Mouse (Mus musculus) activated CD4-positive, CD25-positive, alpha-beta regulatory T cell, adult 4 months (primary cell): ENCODE results near the gene Comtd1. TPM values are rescaled to one million over a fixed set of nuclear protein-coding genes. Genes with fewer than 3 reads are reported as not detected.

Experiments used
- ATAC-seq: one replicate; pipeline ENCODE4 v1.8.0; 2017
- polyA plus RNA-seq, 2 experiments: library from polyadenylated mRNA; unstranded; fragments of 100-300 nt; shearing (Covaris generic); gene quantifications; one replicate each; pipeline ENCODE4 v1.2.1; 2017

The Comtd1 gene
- 10 to 100 TPM; 17.4 to 27.6 TPM for polyA plus RNA-seq

DNA sequence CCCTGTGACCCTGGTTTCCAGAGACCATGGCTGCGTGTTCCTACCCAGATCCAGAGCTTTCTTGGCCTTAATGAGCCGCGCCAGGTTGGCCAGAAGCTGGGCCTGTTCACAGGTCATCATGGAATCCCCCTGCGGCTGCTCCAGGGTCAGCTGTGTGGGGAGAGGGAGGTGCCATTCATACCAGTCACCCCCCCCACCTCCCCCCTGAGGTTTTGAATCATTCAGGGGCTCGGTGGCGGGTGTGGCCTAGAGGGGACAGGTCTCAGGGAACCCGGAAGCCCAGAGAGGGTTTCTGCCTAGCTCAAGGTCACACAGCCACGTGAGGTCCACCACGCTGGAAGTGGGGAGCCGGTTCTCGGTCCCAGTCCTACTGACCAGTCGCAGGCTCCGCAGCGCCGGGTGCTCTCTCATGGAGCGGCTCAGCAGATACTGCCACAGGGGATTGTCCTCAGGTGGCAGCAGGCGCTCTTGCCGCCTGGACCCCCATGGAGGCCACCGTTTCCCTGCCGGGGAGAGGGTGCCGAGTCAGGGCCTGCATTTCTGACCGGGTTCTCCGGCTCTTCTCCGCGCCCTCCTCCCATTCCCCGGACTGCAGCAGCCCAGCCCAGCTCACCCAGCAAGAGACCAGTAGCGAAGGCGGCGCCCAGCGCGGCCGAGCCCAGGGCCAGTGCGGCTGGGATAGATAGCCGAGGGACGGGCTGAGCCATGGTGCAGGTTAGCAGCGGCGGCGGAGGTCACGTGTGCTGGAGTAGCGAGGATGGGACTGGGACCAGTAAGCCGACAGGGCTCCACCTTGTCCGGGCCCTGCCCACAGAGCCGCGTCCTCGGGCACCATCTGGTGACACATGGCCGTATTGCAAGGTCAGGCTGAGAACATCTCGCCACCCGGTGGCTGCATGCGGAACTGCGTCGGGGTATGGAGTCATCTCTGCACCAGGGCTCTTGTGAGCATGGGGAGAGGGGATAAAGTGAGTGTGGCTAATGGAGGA is at the start of gene Comtd1:
Gene Comtd1 (minus strand): TSS at position 812 of the 989 bp plus-strand sequence.
- peak; percentile 90 for ATAC-seq

DNA sequence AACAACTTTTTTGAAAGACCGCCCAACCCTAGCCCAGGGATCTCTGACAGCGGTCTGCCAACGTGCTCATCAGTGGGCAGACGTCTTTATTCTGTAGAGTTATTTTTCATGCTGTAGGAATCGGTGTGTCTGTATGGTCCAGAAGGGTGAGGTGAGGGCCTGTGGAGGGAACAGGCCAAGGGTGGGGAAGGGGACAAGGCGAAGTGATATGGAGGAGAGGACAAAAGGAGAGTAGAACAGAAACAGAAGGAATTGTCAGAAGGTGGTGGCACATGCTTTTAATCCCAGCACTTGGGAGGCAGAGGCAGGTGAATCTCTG is 43.5 kb upstream of the Comtd1 start:
- ATAC-seq, result no peak

DNA sequence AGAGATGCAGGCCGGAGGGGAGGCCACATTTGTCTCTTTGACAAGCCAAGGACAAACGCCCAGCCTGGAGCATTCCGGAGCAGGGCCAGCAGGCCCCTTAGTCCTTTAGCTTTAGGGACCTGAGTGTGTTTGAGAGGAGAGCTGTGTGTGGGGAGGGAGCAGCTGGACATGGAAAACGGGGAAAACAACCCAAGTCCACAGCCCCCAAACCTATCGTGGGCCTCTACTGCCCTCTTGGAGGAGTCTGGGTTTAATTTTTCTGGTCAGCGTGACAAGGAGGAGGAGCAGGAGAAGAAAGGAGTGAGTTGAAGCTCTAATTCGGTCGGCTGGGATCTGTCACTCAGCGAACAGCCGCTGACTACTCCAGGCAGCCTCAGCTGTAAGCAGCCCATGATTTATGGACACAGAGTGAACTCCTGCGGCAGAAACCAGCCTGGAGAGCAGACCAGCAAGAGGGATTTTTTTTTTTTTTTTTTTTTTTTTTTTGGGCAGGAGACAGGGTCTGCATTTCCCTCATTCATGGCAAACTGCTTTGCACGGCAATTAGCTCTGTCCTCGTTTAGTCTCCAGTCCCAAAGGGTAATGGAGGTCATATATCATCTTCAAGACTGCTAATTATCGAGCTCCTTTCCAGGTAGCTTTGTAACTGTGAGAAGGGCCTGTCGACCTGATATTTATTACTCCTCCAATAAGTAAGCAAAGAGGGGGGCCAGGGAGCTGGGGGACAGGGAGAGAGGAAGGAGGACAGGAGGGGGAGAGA is 43.0 kb upstream of the Comtd1 start:
- ATAC-seq, result no peak

DNA sequence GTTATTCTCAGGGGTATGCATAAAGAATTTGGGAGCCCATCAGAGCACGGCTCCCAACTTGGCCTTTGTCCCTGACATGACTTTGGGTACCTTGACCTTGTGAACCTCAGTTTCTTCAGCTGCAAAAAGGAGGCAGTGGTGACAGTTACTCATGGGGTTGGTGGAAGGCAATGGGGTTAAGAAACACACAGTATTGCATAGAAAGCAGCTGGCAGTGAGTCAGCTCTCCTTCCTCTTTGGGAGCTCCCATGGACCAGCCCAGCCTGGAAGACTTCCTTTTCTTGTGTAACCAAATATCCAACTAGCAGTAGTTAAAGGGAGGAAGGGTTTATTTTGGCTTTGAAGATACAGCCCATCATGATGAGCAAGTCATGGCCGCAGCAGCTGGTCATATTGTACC is 41.7 kb upstream of the Comtd1 start:
- ATAC-seq, result no peak

DNA sequence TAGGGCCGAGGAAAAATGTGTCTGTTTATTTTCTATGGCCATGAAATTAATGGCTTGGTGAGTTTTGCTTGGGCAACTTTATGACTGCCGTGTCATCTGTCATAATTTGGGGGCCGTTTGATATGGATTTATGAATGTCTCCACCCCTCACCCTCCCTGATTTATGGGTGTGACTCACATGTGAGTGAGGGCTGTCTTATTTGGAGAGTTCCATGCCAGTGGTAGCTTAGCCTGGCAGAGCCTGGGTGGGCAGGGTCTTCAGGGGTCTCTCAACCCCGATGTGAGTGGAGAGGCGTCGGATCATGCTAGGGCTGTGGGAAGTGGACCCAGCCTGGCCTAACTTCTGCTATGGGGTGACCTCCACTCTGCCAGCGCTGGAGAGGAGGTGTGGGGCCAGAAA is 18.0 kb upstream of the Comtd1 start:
- ATAC-seq, result no peak

DNA sequence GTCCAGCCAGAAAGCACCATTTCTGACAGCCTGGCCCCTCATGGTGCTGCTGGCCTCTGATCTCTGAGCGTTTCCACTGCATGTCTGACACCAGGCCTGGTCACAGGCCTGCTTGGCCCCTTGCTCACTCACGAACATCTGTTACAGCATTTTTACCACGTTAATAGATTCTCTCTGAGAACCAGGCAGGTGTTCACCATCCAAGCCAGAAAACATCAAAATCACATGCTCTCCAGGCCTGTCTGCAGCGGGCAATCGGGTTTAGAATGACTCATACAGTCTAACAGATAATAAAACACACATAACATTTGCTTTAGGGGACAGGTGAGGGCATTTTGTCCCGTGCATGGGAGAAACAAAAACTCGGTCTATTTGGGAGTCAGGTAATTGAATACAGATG is 17.5 kb upstream of the Comtd1 start:
- no peak for ATAC-seq

DNA sequence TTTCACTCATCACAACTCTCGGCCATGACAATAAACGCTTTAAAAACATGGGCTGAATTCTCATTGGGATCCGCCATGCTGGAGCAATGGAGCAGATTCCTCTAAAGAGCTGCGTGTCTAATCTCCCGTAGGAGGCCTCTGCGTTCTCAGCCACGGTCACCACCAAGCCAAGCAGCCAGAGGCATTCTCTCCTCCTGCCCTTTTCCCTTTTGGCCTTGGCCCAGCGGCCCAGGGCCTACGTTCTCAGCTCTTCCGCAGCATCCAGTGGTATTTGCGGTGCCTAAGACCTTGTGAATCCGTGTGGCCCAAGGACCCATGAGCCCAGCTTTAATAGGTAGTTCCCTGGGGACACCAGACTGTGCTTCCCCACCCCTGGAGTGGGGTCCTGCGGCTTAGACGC is 8.1 kb upstream of the Comtd1 start:
- no peak for ATAC-seq

DNA sequence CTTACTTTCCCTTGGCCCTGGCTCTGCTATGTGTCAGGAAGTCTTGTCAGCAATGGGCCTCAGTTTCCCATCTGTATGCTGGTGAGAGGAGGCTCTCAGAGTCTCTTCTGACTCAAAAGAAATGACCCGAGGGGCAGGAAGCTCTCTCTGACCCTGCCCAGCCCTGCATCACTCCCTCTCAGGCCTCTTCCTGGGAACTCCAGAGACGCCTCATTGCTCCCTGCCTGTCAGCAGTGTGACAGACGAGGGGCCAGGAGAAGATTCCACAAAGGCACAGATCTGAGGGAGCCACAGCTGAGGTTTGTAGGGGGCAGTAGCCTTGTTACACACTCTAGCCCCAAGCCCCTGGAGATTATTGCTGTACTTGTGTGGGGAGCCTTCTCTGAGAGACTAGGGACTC is 7.2 kb upstream of the Comtd1 start:
- no peak for ATAC-seq

DNA sequence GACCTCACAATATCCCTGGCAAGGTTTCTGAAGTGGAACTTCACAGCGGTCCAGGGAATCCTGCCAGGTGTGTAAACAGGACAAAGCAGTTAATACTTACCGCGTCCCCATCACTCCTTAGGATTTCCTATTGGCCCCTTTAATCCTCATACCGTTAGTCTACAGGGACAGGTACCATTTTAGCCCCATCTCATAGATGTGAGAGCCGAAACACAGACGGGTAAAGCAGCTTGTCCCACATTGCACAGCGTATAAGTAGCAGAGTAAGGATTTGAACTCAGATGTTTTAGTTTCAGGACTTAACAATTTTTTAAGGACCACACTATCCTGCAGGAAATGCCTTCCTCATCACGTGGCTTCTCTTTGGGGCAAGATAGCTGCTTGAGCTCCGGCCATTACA is 5.5 kb upstream of the Comtd1 start:
- no peak for ATAC-seq

DNA sequence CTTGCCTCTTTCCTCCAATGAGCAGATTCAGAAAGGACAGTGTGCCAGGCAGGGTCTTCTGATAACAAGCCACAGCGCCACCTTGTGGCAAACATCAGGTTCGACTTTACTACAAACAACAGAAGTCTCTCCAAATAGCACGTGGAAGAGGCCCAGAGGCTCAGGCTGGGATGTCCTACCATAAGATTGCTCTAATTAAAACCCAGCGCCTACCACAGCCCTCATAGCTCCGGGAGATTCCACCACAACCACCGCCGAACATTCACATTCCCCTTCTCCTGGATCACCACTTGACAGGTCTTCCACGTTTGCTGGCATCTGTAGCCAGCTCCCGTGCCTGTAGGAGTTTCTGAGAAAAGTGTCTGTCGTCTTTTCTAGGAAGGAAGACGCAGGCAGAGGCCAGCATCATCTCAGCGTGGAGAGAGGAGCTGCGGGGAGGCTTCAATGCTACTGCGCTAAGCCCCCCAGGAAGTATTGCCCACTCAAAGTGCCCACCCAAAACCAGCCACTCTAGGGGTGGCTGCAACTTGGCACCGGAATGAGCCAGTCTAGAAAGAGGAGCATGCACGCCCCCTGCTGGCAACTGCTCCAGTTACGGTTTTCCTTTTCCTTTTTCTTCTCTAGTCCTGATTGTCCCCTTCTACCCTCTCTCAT is 4.8 kb upstream of the Comtd1 start:
- ATAC-seq, result peak; percentile 65

DNA sequence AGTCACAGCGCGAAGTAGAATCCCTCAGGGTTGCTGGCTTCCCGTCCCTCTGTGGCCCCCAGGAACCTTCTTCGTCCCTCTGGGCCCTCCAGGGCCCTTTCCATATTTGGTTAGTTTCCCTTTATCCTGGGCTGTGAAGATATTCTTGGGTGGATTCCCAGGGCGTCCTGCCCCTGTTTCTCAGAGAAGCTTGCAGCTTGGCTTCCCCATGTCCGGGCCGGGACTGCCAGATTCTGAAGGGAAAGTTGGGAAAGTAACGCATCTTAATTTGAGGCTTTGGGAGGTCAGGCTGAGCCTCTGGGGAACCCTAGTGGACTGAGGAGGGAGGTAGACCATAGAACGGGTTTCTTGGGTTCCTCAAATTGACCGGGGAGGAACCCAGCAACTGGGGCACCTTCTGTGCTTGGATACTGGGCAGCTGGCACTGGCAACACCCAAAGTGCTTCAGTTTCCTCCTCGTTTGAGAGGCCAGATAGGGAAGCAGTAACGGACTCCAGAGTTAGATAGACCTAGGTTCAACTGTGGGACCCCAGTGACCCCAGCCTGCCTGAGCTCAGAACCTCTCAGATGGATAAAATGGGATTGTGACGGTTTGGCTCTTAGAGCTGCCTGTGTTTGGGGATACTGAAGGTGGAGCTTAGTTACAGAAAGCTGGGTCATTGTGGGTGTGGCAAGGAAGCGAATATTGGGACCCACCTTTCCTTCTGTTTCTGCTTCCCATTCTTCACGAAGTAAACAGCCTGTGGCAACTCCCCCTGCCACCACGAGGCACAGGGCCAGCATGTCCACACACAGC is 3.4 kb upstream of the Comtd1 start:
- no peak for ATAC-seq

DNA sequence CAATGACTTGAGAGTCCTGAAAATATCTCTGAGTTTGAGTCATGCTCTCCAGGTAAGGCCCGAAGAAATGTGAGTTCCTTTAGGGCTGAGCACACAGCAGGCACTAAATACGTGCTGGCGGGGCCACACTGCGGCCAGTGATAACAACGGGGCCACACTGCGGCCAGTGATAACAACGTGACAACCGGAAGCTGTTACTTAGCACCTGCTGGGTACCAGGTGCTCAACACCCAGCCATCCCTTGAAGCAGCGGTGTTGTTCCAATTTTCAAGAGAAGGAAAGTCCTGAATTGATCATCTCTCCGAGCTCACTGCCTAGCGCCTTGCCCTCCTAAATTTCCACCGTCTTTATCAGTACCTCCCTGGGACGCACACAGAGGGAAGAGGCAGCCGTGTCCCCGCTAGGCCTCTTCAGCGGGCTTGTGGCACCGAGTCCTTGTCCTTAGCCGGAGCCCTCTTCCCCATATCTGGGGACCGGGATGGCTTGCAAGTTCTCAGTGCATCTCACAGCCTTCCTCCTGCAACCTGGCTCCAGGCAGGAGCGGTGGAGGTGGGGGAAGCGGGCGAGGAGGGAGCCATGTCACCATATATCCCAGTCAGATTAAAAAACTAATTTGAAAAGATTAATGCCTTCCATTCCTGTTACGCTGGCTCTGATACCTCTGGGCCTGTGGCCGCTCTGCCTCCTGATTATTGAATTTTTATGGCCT is 1.8 kb upstream of the Comtd1 start:
- no peak for ATAC-seq

DNA sequence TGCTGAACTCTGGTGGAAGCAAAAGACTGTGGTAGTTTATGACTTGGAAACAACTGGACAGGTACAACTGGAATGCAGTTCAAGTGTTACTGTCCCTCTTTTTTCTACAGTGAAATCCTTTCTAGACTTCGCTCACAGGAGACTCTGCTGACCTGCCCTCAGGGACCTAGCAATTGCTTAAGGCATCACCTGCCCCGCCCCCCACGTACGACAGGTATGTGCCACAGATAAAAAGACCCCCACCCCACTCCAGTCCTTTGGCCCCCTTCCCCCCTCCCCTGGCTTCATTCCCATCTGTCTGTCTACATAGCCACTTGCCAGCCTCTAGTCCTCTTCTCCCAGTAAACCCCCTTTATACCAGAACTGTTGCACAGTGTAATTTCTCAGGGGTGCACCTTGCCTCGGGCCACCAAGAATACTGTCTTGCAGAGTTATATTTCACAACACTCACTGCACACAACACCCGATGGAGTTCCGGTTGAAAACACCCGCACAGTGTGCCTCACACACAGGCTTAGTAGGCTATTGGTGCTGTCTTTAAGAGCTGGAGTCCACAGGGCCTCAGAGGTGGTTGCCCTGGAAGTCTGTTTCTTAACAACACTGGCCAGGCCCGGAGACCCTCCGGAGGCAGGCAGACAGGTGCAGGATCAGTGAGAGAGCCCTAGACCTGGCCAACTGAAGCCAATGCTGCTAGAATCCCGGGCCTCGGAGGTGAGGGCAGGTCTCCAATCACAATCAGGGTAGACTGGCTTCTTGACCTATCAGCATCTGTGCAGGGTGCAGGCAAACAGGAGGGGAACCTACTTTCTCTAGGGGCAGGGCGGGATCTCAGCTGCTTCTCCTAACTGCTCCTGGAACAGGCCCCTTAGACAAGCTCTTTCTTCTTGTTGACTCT is 994 bp upstream of the Comtd1 start:
- no peak for ATAC-seq

DNA sequence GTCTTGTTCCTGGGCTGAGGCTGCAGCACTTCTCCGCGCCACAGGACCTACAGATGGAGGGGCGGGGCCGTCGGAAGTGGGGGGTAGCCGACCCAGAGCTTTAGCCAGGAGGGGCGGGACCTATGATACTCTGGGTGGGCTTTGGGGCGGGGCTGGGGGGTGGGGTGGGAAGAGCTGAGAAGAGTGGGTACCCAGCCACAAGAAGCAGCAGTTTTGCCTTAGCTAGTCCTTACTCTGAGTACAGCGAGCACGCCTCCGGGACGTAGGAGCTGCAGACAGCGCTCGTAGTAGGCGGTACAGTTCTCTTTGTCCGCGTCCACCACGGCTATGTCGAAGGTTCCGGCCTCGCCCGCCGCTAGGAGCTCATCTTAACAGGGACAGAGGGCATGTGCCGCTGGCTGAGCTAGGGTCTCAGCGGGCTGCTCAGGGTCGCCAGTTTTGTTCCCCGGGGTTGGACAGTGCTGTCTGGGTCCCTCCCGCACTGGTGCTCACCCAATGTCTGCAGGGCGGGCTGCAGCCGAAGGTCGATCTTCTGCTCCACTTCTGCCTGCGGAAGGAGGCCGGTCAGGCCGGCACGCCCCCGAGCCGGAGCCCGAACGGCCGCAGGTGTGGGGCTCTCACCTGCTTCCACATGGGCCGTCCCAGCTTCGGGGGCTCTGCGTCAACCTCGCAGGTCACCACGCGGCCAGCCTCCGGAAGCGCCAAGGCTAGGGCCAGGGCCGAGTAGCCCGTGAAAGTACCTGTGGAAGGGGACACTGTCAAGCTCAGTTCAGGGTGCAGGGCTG is 1.2 kb downstream of the Comtd1 start:
- ATAC-seq, result peak; percentile 6

DNA sequence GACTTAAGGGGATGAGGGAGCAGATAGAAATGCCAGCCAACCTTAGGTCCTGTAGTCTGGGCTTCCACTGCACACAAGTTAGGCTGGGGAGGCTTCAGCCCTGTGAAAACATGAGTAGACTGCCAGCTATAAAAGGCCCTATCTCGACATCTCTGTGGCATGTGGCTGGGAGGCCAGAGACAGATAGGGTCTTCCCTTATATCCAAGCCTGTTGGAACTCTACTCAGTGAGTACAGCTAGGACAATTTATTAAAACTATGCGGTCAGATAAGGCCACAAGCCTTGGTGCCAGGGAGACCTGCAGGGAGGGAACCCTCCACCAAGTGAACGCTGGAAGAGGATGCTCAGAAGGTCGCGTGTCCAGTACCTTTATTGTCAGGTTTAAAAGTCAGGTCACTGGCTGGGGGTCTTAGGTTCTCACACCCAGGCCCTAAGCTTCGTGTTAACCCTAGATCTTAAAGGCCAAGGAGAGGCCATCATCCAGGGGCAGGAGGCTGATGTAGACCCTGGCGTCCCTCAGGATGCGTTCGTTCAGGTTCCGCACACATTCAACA is 1.9 kb downstream of the Comtd1 start:
- ATAC-seq, result no peak

DNA sequence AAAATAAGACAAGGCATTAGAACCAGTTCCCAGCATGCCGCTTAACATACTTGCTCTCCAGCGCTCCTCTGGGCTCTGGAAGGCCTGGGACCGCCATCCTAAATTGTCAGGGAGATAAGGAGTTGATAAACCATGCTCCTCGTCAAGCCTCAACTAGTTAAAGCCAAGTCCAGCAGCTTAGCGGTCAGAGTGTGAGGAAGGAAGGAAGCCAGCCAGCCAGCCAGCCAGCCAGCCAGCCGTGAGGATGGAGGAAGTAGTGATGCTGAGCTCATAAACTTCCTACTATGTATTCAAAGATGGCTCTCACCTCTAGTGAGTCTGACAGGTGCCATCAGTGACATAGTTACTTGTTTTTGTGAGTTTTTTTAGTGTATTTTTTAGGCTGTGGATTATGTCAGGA is 5.5 kb downstream of the Comtd1 start:
- ATAC-seq, result no peak

DNA sequence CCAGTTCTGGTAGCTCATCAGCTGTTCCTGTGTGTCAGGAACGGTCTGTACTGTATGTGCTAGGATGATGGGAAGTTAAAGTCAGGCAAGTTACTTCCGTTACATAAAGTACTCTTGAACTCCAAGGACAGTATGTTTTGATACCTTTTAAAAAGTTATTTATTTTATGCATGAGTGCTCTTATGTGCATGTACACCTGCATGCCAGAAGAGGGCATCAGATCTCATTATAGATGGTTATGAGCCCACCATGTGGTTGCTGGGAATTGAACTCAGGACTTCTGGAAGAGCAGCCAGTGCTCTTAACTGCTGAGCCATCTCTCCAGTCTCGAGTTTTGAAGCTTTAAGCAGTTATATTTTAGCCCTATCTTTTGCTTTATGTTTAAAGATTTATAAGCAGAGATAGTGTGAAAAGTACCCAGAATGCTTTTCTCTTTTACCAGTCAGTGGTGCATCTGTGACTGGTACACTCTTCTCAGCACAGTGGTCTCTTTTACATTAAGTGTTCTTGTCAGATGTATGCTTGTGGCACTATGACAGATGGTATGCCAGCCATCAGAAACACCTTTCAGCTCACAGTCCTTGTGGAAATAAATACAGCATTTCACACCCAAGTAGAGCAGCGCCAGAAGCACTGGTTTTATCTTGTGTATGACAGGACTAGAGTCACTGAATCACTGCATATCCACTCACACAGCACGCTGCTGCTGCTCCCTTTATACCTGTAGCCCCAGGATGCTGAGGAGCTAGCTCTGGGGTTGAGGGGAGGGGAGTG is 6.8 kb downstream of the Comtd1 start:
- no peak for ATAC-seq

DNA sequence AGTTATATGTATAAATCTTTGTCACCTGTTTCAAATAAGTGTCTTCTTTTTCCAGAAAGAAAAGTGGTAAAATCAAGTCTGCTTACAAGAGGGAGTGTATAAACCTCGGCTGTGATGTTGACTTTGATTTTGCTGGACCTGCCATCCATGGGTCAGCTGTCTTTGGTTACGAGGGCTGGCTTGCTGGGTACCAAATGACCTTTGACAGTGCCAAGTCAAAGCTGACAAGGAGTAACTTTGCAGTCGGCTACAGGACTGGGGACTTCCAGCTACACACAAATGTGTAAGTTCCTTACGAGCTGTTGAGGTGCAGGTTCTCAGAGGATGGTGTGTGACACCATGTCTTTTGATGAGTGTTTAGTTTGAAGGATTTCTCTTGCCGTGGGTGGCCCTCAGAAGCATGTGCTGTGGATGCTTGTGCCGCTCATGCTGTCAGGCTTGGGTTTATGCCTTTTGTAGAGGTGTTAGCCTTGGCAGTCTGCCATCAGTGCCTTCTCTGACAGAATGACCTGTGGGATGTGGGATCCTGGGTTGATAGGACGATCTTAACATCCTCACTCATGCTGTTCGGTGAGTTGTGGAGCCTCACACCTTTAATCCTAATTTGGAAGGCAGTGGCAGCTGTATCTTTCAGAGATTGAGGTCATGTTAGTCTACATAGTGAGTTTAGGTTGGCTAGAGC is 10.3 kb downstream of the Comtd1 start:
- ATAC-seq, result no peak
